Mouse (Mus musculus) brain, embryonic 14.5 days (tissue): ENCODE measurements around the gene Ufc1. TPM values are rescaled to one million over a fixed set of nuclear protein-coding genes. Genes with fewer than 3 reads are reported as not detected.

Experiments used
- DNase-seq: peaks from one replicate; pipeline ENCODE4 v3.0.0-alpha.2; 2011; ENCODE audit warnings: low read depth
- CTCF ChIP-seq: fragments of 200-500 bp; IDR thresholded peaks from 2 replicates; pipeline ENCODE4 v1.5.1; 2012; ENCODE audit warnings: inconsistent platforms, mild to moderate bottlenecking, moderate library complexity, borderline replicate concordance; ENCODE audit not compliant: insufficient read depth, insufficient read length; ENCODE audit errors: extremely low read depth
- POLR2A ChIP-seq: fragments of 200-500 bp; IDR thresholded peaks from 2 replicates; pipeline ENCODE4 v1.6.1; 2012; ENCODE audit warnings: mild to moderate bottlenecking, inconsistent platforms, borderline replicate concordance; ENCODE audit not compliant: poor library complexity, insufficient read depth, insufficient read length, severe bottlenecking; ENCODE audit errors: extremely low read depth
- polyA plus RNA-seq: library from polyadenylated mRNA; depleted of rRNA; stranded (reverse); fragments of >200 nt; gene quantifications from 2 replicates; pipeline ENCODE4 v1.2.3, GENCODE M21; 2012

Gene Ufc1
- polyA plus RNA-seq, 1 experiment, result 63.1 TPM

DNA sequence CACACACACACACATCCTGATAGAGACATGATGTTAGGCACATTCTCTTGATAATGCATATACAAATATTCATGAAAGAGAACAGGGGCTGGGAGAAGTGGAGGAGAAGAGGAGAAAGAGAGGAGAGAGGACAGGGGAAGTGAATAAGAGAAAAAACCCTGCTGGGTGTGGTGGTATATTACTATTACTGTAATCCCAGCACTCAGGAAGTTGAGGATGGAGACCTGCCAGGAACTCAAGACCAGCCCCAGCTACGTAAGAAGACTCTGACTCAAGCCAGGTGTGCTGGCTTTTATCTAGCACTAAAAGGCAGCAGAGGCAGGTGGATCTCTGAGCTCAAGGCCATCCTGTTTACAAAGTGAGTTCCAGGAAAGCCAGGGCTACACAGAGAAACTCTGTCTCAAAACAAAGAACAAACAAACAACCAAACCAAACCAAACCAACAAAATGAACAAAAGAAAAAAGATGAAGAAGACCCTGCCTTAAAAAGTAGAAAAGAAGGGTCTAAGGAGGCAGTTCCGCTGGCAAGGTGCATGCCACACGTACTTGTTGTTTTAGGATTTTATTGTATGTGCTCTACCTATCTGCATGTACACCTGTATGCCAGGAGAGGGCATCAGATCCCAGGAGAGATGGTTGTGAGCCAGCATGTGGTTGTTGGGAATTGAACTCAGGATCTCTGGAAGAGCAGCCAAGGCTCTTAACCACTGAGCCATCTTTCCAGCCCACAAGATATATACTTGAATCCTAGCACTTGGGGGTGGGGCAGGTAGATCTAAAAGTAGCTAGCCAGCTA, 31.0 kb downstream of the Ufc1 start:
- DNase-seq, result no peak
- TF ChIP-seq CTCF (no peak), POLR2A (no peak)

DNA sequence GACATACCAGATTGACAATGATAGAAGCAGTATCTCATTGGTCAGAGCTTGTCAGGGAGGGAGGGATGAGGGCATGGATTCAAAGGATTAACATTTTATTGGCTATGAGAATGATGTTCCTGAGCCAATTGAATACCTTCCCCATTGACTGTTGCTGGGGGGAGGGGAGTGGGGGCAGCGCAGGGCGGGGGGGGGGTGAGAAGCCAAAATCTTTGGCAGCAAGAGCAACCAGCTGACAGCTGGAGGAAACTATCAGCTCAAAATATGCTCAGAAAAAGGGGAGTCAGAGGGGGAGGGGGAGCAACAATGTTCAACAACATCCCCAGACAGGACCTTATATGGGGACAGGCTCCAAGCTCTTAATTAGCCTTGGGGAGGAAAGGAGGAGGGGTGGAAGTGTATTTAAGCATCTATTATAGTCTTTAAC, 31.6 kb downstream of the Ufc1 start:
- no peak for TF ChIP-seq CTCF
- TF ChIP-seq POLR2A, result no peak
- DNase-seq, result peak; percentile 96

DNA sequence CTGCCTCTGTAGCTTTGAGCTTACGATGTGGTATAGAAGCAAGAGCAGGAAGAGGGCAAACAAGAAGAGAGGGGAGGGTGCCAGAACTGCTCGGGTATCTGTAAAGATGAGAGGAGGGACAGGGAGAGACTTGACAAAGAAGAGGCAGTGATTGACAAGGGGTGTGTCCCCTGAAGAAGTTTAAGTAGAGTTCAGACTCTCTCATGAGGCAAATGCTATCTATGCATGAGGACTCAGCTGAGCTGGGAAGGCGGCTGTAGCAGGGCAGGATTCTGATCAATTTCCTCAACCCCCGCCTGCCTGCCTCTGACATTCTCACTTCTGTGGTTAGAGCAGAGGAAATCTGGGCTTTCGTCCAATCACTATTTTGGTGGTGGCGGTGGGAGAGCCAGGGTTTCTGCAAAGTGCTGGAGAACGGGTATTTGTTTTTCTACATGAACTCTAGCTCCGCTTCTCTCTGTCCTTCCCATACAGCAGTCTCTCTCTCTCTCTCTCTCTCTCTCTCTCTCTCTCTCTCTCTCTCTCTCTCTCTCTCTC, 32.2 kb downstream of the Ufc1 start:
- DNase-seq, result peak; percentile 94
- TF ChIP-seq CTCF (no peak), POLR2A (no peak)

DNA sequence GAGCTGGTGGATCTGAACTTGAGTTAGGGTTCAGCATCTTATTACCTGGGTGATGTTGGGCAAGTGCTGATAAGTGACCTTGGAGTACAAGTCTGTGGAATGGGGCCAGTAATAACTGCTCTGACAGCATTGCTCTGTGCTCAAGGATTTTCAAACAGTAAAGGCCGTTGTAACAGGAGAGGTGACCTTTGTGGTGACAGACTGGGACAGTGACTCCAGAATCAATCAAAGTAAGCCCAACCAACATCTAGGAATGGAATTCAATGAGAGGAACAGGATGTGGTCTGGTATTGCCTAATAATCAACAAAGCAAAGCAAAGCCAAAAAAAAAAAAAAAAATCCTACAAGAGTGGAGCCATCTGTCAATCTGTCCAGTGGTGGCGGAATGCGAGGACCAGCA, 34.5 kb downstream of the Ufc1 start:
- TF ChIP-seq CTCF (no peak), POLR2A (no peak)
- no peak for DNase-seq

DNA sequence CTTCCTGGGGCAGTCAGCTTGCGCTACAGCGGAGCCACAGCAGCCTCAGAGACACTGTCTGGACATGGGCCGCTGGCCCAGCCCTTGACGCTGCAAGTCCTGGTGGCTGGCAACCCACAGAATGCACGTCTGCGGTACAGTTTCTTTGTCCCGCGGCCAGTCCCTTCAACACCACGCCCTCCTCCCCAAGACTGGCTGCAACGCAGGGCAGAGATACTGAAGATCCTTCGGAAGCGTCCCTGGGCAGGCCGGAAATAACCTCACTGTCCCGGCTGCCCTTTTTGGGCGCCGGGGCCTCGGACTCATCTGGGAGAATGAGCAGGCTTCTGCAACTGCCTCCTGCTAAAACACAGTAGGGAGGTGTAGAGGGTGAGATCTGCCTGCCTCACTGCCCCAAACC, 35.9 kb downstream of the Ufc1 start:
- DNase-seq, result no peak
- TF ChIP-seq POLR2A (no peak), CTCF (no peak)

DNA sequence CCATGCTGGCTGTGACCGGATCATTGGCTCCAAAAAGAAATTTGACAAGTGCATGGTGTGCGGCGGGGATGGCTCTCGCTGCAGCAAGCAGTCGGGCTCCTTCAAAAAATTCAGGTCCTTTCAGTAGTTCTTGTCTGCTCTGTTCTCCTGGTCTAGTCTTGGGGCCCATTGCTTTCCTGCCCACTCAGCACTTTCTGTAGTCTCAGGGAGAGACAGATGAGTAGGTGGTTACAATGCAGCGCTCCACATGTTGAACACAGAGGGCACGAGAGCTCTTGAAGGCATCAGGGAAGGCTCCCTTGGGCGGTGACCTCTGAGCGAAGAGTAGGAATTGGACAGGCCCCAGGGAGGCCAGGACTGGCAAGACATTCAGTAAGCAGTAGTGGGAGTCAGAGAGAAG, 37.0 kb downstream of the Ufc1 start:
- no peak for TF ChIP-seq POLR2A
- TF ChIP-seq CTCF, result no peak
- DNase-seq, result no peak

DNA sequence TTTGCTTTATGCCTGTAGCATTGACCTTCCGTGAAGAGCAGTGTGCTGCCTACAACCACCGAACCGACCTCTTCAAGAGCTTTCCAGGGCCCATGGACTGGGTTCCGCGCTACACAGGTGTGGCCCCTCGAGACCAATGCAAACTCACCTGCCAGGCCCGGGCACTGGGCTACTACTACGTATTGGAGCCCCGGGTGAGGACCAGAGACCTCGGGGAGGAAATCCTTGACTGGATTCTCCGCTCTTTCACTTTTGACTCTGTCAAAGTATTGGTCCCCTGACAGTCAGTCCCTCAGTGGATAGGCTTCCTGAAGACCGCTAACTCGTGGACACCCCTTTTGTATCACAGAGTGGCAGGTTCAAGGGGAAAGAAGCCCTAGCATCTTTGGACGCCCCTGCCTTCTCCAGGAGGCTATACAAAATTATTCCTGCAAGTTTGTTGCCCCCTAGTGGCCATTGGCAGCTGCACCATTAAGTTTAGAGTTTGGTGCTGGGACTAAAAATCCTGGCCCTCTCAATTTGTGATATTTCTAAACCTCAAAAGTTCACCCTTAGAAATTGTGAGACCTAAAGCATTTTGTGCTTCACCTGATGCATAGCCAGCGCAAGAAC, 37.8 kb downstream of the Ufc1 start:
- TF ChIP-seq CTCF (peak; percentile 82), POLR2A (no peak)
- peak; percentile 77 for DNase-seq

DNA sequence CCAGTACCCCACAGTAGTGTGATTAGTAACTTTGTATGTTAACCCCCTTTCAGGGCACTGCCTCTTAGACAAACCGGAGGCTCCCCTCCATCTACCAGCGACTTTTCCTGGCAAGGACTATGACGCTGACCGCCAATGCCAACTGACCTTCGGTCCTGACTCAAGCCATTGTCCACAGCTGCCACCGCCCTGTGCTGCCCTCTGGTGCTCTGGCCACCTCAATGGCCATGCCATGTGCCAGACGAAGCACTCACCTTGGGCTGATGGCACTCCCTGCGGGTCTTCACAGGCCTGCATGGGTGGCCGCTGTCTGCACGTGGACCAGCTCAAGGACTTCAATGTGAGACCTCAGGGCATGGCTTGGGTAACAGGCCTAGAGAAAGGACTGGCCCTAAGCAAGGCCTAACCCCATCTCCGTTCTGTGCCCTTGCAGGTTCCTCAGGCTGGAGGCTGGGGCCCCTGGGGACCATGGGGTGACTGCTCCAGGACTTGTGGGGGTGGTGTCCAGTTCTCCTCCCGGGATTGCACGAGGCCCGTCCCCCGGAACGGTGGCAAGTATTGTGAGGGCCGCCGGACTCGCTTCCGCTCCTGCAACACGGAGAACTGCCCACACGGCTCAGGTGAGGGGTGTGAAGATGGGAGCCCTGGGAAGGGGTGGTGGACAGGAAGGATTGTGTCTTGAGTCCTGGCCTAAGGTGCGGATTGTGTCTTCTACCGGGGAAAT, 38.6 kb downstream of the Ufc1 start:
- TF ChIP-seq CTCF (no peak), POLR2A (no peak)
- no peak for DNase-seq

DNA sequence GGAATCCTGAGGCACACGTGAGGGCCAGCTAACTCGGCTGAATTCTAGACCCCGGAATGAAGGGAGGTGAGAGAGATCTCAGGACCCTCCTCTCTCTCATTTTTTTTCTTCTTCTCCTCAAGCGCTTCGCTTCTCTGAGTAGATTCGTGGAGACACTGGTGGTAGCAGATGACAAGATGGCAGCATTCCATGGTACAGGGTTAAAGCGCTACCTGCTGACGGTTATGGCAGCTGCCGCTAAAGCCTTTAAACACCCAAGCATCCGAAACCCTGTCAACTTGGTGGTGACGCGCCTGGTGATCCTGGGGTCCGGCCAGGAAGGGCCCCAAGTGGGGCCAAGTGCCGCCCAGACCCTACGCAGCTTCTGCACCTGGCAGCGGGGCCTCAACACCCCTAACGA, 42.4 kb downstream of the Ufc1 start:
- DNase-seq, result peak; percentile 46
- TF ChIP-seq POLR2A (no peak), CTCF (no peak)

DNA sequence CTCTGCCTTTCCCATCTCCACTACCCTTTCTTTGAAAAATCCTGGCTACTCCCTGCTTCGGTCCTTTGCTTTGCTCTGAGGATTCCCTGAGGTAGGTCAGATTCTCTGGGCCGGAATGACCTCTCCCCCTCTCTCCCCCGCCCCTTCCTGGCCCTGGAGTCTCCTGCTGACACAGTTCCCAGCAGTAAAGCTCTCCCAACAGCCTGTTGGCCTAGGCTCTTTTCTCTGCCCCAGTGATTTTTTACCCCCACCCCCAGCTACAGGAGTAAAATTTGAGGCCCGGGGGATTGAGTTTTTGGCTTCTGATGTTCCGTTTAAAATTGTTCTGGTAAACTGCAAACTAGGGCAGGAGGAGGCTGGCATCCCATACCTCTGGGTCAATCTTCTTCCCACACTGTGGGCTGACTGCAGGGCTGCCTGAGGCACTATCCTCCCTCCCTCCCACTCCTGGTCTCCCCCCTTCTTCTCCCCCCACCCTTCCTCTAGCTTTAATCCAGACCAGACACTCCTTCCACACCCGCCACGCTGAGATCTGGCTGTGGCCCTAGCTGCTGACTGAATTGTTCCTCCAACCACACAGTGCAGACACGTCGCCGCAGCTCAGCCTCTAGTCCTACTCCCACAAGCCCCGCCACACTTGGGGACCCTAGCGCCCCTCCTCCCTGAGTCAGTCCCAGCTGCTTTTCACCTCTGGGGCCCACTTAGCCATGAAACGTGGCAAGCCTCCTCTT, 43.1 kb downstream of the Ufc1 start:
- DNase-seq, result peak; percentile 63
- TF ChIP-seq POLR2A, result no peak
- no peak for TF ChIP-seq CTCF
